Mouse (Mus musculus) A20 (cell line): Measurements from ENCODE around the gene Pde4d.

Experiments
- DNase-seq: peaks from one replicate; pipeline ENCODE4 v3.0.0-alpha.2; 2011; ENCODE audit warnings: low read depth, low spot score

The Pde4d gene

DNA sequence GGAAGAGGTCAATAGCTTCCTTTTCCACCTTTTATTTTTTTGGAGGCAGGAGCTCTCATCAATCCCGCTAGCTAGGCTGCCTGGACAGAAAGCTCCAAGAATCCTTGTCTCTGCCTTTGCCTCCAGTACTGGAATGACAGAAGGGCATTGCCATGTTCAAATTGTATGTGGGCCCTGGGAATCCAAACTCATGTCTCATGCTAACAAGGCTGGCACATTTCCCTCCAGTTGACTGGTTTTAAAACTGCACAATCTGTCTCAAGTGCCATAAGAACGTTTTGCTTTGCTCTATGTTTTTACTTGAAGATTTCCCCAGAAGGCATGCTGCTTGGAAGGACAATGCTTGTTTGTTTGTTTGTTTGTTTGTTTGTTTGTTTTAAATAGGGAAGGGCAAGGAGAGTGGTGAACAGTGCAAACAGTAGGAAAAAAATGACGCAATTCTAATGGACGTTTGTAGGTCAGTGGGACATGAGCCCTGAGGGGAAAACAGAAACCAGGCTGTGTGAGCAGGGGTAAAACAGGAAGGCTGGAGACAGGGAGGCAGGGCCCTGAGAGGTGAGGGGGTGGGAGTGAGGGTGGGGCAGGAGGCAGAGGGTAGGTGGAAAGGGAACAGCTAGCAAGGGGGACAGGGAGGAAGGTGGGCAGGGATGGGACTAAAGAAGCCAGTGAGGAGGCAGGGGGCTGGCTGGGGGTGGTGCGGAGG lies 784.3 kb downstream of the Pde4d start:
- DNase-seq = no peak

- no peak for DNase-seq
Measured at GRCm38 (mm10) chr13:109236047-109236446, 786.3 kb downstream of the Pde4d start.

DNA sequence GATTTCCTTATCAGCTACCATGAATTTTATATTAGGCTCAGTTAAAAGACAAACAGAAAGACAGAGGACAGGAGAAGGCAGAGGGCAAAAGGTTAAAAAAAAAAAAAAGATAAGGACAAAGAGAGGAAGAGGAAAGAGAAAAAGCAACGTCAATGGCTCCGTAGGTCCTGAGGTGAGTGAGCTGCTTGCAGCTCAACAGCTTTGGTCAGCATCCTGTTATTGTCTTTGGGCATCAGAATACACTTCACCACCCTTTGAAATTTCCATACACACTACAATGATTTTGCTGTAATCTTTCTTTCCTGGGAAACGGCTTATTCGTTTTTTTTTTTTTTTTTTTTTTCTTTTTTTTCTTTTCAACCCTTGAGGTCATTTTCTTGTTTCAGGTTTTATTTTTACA lies 788.9 kb downstream of the Pde4d start:
- DNase-seq = no peak

DNA sequence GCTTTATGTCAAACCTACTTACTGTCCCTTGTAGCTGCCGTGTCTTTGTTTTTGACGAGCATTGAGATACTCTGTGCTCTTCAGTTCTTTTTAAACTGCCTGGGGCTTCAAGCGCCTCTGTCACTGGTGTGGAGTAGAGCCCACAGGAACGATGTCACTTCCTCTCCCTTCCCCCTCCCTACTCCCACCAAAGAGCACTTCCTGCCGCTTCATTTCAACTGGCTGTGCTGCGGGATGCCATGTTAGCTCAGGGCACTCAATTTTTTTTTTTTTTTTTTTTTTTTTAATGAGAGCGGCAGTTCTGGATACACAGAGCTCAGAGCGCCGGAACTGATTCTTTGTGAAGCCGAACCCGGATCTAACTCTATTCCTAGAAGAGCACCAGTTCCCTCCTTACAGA lies 789.5 kb downstream of the Pde4d start:
- DNase-seq = no peak

DNA sequence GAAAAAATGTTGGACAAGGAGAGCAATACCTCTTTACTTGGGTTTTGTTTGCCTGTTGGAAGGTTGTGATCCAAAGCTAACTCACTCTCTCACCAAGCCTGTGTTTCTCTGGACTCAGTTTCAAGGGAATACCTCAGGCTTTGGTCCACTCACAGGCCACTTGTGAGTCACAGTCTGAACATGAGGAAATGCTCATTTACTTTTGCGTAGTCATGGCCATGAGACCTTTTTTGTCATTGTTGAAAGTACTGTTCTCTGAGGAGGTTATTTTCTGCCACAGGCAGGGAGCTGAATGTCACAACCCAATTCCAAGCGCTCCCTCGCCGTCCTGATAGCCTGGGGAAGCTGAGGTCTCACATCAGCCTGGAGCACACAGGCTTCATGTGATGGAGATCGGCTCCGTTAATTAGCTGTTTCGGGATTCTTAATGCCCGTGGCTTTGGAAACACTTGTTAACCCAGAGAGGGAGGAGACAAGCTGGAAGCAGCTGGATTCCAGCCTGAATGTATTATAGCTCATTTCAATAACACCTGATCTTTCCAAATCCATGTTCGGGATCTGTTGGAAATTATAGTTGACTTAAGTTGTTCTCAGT lies 792.8 kb downstream of the Pde4d start:
- DNase-seq = no peak

GRCm38 (mm10) chr13:109243160-109243559 lies 793.4 kb downstream of the Pde4d start:
- no peak for DNase-seq

DNA sequence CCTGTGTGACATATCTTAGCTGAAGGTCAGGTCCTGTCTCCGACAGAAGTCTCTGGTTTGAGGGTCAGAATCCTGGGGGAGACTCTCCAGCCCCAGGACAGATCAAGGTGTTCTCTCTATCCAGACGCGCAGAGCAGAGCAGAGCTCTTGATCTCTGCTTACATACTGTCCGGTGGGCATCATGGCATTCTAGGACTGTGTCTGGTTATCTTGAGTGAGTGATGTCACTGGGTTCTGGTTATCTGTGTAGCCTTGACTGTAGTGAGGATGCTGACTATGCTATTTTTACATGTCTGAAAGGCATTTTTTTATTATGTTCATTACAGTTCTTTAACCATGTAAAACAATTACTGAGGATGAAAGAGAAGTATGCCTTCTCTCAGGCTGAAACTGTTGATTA lies 797.3 kb downstream of the Pde4d start:
- DNase-seq = no peak

GRCm38 (mm10) chr13:109249315-109249714 lies 799.6 kb downstream of the Pde4d start:
- no peak for DNase-seq

DNA sequence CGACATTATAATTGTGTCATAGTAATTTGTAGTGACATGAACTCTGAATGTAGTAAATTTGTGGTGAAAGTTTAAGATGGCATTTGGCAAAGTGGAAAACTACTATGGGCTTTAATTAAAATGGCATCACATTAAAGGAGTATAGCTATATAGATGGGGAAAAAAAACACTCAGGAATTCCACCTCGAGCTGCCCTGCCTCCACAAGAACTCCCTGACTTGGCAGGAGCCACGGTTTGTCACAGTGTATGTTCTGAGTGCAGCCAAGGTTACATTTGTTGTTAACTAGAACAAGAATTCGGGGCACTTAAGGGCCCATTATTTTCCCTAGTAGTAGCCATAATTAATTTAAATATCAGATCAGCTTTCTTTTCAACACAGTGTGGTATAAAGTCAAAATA lies 805.9 kb downstream of the Pde4d start:
- DNase-seq = no peak

GRCm38 (mm10) chr13:109260220-109260795 lies 810.6 kb downstream of the Pde4d start:
- no peak for DNase-seq

DNA sequence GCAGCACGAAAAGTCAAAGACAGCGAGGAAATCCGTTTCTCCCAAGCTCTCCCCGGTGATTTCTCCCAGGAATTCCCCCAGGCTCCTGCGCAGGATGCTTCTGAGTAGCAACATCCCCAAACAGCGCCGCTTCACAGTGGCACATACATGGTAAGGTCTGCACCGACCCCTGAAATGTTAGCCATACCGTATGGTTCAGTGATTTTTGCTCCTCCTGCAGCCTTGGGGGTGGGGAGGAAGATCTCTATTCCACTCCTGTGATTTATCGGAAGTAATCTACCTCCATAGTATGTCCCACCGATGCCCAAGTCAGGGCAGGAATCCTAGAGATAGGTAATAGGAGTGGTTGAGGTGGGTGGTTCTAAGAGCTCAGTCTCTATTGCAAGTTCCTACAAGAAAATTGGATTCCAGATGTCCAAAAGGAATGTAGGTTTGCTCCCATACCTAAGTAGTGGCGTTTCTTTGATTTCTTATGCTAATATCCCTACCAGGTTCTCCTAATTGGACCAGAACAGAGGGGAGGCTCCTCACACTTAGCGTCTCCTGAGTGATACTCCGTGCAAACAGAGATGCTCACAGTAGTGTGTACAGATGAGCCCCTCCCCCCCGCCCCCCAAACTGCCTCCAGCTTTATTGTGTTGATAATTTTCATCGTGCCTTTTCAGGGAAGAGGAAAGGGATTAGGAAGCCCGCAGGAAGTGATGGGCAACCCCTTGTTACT lies 811.2 kb downstream of the Pde4d start:
- DNase-seq = no peak

- no peak for DNase-seq
Measured at GRCm38 (mm10) chr13:109261642-109262220, 812.0 kb downstream of the Pde4d start.

- DNase-seq = no peak
Measured at GRCm38 (mm10) chr13:109262501-109262900, 812.8 kb downstream of the Pde4d start.

DNA sequence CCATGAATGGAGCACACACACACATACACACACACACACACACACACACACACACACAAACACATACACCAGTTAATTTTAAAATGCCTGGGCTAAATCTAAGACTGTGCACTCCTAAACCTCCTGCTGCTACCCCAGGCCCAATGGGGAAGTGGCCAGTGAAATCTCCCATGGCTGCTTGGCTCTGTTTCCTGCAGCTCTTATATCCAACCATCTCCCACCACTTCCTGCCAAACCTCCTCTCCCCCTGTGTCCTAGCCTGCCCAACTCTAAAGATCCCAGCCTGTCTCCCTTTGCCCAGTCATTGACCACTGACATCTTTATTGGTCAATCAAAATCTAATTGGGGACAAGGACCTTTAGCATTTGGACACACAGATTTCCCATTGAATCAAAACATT lies 814.1 kb downstream of the Pde4d start:
- no peak for DNase-seq

DNA sequence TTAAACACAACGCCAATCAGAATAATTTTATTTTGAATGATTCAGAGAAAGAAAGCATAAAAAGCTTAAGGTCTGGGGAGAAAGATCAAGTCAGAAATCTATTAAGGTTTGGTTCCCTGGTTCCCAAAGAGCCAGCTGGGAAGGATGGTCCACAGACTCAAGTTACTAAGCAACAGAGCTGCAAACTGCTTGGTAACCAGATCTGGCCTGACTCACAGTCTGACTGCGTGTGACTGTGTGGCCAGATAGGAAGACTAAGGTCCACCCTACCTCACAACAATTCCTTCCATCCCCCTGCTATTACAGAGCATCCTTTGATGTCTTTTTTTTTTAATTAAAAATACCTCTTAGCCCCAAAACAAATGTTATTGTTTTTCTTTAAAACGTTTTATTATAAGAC lies 818.5 kb downstream of the Pde4d start:
- no peak for DNase-seq

GRCm38 (mm10) chr13:109268659-109269322 lies 819.0 kb downstream of the Pde4d start:
- DNase-seq = no peak

- no peak for DNase-seq
Measured at GRCm38 (mm10) chr13:109274869-109275268, 825.1 kb downstream of the Pde4d start.

GRCm38 (mm10) chr13:109277792-109278191 lies 828.0 kb downstream of the Pde4d start:
- no peak for DNase-seq

DNA sequence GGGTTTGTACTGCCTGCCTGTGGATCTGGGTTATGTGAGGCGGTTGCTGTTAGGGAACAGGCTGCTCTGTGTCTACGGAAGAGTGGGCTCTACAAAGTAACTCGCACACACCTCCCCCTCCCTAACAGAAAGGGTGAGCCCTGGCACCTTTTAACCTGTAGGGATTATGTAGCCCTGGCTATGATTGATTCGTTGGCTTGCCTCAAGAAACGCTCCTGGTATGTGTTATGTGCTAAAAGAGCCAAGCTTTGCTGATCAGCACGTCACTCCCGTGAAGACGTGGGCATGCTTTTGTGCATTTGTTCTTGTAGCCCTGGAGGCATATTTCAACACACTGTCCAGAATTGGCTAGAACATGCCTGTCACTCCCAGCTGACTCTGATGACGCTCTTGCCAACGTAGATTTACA lies 828.8 kb downstream of the Pde4d start:
- DNase-seq = no peak

DNA sequence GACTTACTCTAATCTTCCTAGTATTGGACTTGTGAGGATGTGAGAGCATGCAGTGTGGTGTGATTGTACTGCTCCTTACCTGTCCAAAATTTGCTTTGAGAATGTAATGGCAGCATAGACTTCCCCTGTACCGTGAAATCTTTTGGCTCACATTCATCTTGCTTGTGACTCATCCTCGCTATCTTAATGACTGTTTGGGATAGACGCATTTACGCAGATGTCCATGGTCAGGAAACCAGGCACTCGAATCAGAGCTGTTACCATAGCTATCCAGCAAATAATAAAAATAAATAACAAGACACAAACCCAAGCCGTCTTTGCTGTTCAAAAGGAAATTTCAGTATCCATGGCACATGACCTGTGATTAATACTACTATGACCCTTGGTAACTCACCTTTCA lies 829.5 kb downstream of the Pde4d start:
- no peak for DNase-seq

- no peak for DNase-seq
Measured at GRCm38 (mm10) chr13:109280433-109280832, 830.7 kb downstream of the Pde4d start.

GRCm38 (mm10) chr13:109287465-109287864 lies 837.7 kb downstream of the Pde4d start:
- DNase-seq = no peak
